Comparison of ENCODE assay signal across 19 mouse cellular contexts in the genomic region with DNA sequence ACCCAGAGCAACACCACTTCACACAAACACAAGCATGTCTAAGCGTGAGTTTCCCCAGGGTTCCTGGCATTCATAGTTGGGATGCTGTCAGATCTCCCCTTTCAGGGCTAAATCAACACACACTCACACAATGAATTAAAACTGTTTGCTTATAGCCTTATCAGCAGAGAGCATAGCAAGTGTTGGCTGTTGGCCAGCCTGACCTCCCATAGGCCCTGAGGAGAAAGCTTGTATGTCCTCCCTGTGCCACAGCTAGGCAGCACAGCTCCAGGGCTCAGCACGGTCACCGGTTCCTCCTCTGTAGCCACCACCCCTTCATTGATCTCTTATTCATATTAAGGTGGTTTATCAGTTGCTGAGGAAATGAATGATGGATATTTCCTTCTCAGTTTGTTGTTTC. TPM values are rescaled to one million over a fixed set of nuclear protein-coding genes. Genes with fewer than 3 reads are reported as not detected.
DNase-seq lines count a peak whose midpoint lies in the region; ATAC-seq and TF ChIP-seq lines count a peak whose summit lies in the region.
"Had no signal": no experiment of that assay in that cellular context is flagged by ENCODE, and none has a peak within 500 bp of the region (broad histone marks: within the 10 kb centered on the region; RNA-seq: fewer than 3 reads in every experiment).

No protein-coding gene starts in this region.

- DNase-seq in heart, adult 11 months, result no peak
- DNase-seq in urinary bladder, adult 18-20 months (ENCODE audit: low spot score in 2 of 2), result peak; percentile 38 to 48
- DNase-seq in urinary bladder, postnatal 10 days (ENCODE audit: low spot score), result no peak
- DNase-seq in stomach, postnatal 0 days (ENCODE audit: low spot score), result peak; percentile 86
- no peak for DNase-seq in layer of hippocampus, adult 9-11 months
- no peak for DNase-seq in left cerebral cortex, postnatal 14 days (ENCODE audit: low spot score in 2 of 2)
- DNase-seq: cerebellum, adult 8-10 months; kidney, adult 8-10 months; thymus, postnatal 14 days had no signal

- H3K36me3 ChIP-seq in heart, embryonic 16.5 days (ENCODE audit: control insufficient read depth, insufficient read depth), result no peaks in the 10 kb centered on the region
- H3K36me3 ChIP-seq in intestine, postnatal 0 days (ENCODE audit: control insufficient read depth, insufficient read depth), result no peaks in the 10 kb centered on the region
- H3K36me3 ChIP-seq in stomach, postnatal 0 days (ENCODE audit: control insufficient read depth, insufficient read depth, low read length), result no peaks in the 10 kb centered on the region
- H3K36me3 ChIP-seq: embryonic facial prominence, embryonic 13.5 days; hindbrain, embryonic 13.5 days had no signal

- H3K9me3 ChIP-seq in heart, embryonic 16.5 days (replicated peaks; ENCODE audit: control insufficient read depth, low read length), result no peaks in the 10 kb centered on the region
- no peaks in the 10 kb centered on the region for H3K9me3 ChIP-seq in intestine, postnatal 0 days (ENCODE audit: control insufficient read depth)
- no peaks in the 10 kb centered on the region for H3K9me3 ChIP-seq in stomach, postnatal 0 days (ENCODE audit: control insufficient read depth, low read length)
- H3K9me3 ChIP-seq: embryonic facial prominence, embryonic 13.5 days; hindbrain, embryonic 13.5 days had no signal

- peaks cover 13% of the 10 kb centered on the region for H3K4me1 ChIP-seq in heart, embryonic 16.5 days (ENCODE audit: control insufficient read depth, insufficient read depth, low read length)
- no peaks in the 10 kb centered on the region for H3K4me1 ChIP-seq in intestine, postnatal 0 days (replicated peaks; ENCODE audit: control insufficient read depth, insufficient read depth, low read length)
- H3K4me1 ChIP-seq in stomach, postnatal 0 days (replicated peaks; ENCODE audit: control insufficient read depth, insufficient read depth), result no peaks in the 10 kb centered on the region
- H3K4me1 ChIP-seq: embryonic facial prominence, embryonic 13.5 days; hindbrain, embryonic 13.5 days had no signal

- WGBS in heart, embryonic 16.5 days, result 24% methylated on average over 3 of the region's 3 CpGs
- WGBS in intestine, postnatal 0 days, result 33% methylated on average over 3 of the region's 3 CpGs
- 47% methylated on average over 3 of the region's 3 CpGs for WGBS in stomach, postnatal 0 days

- H3K4me2 ChIP-seq in heart, embryonic 16.5 days (ENCODE audit: low read depth, low read length), result no peak overlapping the region
- no peak overlapping the region for H3K4me2 ChIP-seq in intestine, postnatal 0 days (replicated peaks; ENCODE audit: low read depth)
- H3K4me2 ChIP-seq in stomach, postnatal 0 days (replicated peaks; ENCODE audit: low read depth), result no peak overlapping the region
- H3K4me2 ChIP-seq: embryonic facial prominence, embryonic 13.5 days; hindbrain, embryonic 13.5 days had no signal

- H3K9ac ChIP-seq in heart, embryonic 16.5 days (ENCODE audit: low read length), result no peak overlapping the region
- H3K9ac ChIP-seq in intestine, postnatal 0 days (ENCODE audit: low read depth, low read length), result no peak overlapping the region
- H3K9ac ChIP-seq in stomach, postnatal 0 days (ENCODE audit: low read length), result no peak overlapping the region
- H3K9ac ChIP-seq: embryonic facial prominence, embryonic 13.5 days; hindbrain, embryonic 13.5 days had no signal

- TF ChIP-seq EP300 in stomach, postnatal 0 days (optimal IDR thresholded peaks at IDR 0.05), result no peak

- no peak overlapping the region for H3K4me3 ChIP-seq in heart, embryonic 16.5 days (ENCODE audit: low read length)
- H3K4me3 ChIP-seq in intestine, postnatal 0 days (ENCODE audit: low read depth, low read length), result no peak overlapping the region
- H3K4me3 ChIP-seq in stomach, postnatal 0 days (ENCODE audit: low read depth, low read length), result no peak overlapping the region
- H3K4me3 ChIP-seq: embryonic facial prominence, embryonic 13.5 days; hindbrain, embryonic 13.5 days; layer of hippocampus, adult 2 months had no signal

- peak; percentile 85 for ATAC-seq in heart, embryonic 16.5 days (replicated peaks; ENCODE audit: extremely low read depth, insufficient read depth, low FRiP score)
- ATAC-seq in intestine, postnatal 0 days, result 0 out of 2 replicates have a peak, but pooled peaks have one; percentile 19
- peak; percentile 90 for ATAC-seq in stomach, postnatal 0 days (ENCODE audit: low FRiP score, low TSS enrichment)
- ATAC-seq: forebrain, embryonic 14.5 days had no signal

- no peaks in the 10 kb centered on the region for H3K27me3 ChIP-seq in heart, embryonic 16.5 days (ENCODE audit: control insufficient read depth, insufficient read depth, low read length)
- H3K27me3 ChIP-seq in intestine, postnatal 0 days (replicated peaks; ENCODE audit: control insufficient read depth, insufficient read depth, low read length), result no peaks in the 10 kb centered on the region
- no peaks in the 10 kb centered on the region for H3K27me3 ChIP-seq in stomach, postnatal 0 days (ENCODE audit: control insufficient read depth, insufficient read depth, low read length)
- H3K27me3 ChIP-seq: embryonic facial prominence, embryonic 13.5 days had no signal

- TF ChIP-seq CTCF in intestine, postnatal 0 days (IDR thresholded peaks at IDR 0.05; ENCODE audit: low read depth), result no peak
- no peak for TF ChIP-seq CTCF in stomach, postnatal 0 days (IDR thresholded peaks at IDR 0.05; ENCODE audit: low read depth)

- peak overlapping the region; percentile 48 for H3K27ac ChIP-seq in heart, embryonic 16.5 days (ENCODE audit: low read length)
- no peak overlapping the region for H3K27ac ChIP-seq in intestine, postnatal 0 days (ENCODE audit: low read depth, low read length)
- no peak overlapping the region for H3K27ac ChIP-seq in stomach, postnatal 0 days (replicated peaks)
- H3K27ac ChIP-seq: embryonic facial prominence, embryonic 13.5 days; hindbrain, embryonic 13.5 days; layer of hippocampus, adult 2 months; macrophage had no signal

- intact Hi-C loops in left cerebral cortex, postnatal 14 days (cut with DNase I), result no loop called here

RNA-seq across cellular contexts. Expression of a gene that starts 7.9 kb away (rescaled TPM):
- 0.24 TPM in 1 of 2 replicates, not detected in the other for polyA plus RNA-seq in heart, embryonic 16.5 days (2015; fragmentation: Nextera tagmentation; extraction: Ambion mirVana)
- polyA plus RNA-seq in intestine, postnatal 0 days (2015; fragmentation: Nextera tagmentation; extraction: Ambion mirVana), result 0.42 TPM in 1 of 2 replicates, not detected in the other
- 0.17 TPM in 1 of 2 replicates, not detected in the other for polyA plus RNA-seq in stomach, postnatal 0 days (2015; fragmentation: Nextera tagmentation; extraction: Ambion mirVana)
- total RNA-seq in left cerebral cortex, postnatal 14 days (2021), result not detected
- total RNA-seq: adrenal gland, adult 18-20 months; gastrocnemius, adult 18-20 months; layer of hippocampus, adult 2 months; left cerebral cortex, postnatal 25 days had no signal
- polyA plus RNA-seq: embryonic facial prominence, embryonic 13.5 days; forebrain, embryonic 14.5 days; hindbrain, embryonic 13.5 days; macrophage had no signal

RNA-seq across cellular contexts. Expression of a gene that starts 10.4 kb away (rescaled TPM):
- 6.0 and 6.5 TPM in 2 replicates for polyA plus RNA-seq in heart, embryonic 16.5 days (2015; fragmentation: Nextera tagmentation; extraction: Ambion mirVana)
- polyA plus RNA-seq in intestine, postnatal 0 days (2015; fragmentation: Nextera tagmentation; extraction: Ambion mirVana), result 0.29 and 0.31 TPM in 2 replicates
- 0.40 and 0.44 TPM in 2 replicates for polyA plus RNA-seq in stomach, postnatal 0 days (2015; fragmentation: Nextera tagmentation; extraction: Ambion mirVana)
- 1 to 10 TPM in 1 of 2 experiments, under 1 TPM in 1; 0.63 to 1.4 TPM for total RNA-seq in left cerebral cortex, postnatal 14 days (2021)

RNA-seq across cellular contexts. Expression of a gene that starts 12.2 kb away (rescaled TPM):
- polyA plus RNA-seq in heart, embryonic 16.5 days (2015; fragmentation: Nextera tagmentation; extraction: Ambion mirVana), result 0.95 and 1.2 TPM in 2 replicates
- 1.0 and 1.1 TPM in 2 replicates for polyA plus RNA-seq in intestine, postnatal 0 days (2015; fragmentation: Nextera tagmentation; extraction: Ambion mirVana)
- polyA plus RNA-seq in stomach, postnatal 0 days (2015; fragmentation: Nextera tagmentation; extraction: Ambion mirVana), result 0.96 and 1.2 TPM in 2 replicates
- total RNA-seq in left cerebral cortex, postnatal 14 days (2021), result 1 to 10 TPM; 3.9 to 4.0 TPM

RNA-seq across cellular contexts. Expression of a gene that starts 13.9 kb away (rescaled TPM):
- 5.9 and 6.4 TPM in 2 replicates for polyA plus RNA-seq in heart, embryonic 16.5 days (2015; fragmentation: Nextera tagmentation; extraction: Ambion mirVana)
- polyA plus RNA-seq in intestine, postnatal 0 days (2015; fragmentation: Nextera tagmentation; extraction: Ambion mirVana), result 3.1 and 3.3 TPM in 2 replicates
- polyA plus RNA-seq in stomach, postnatal 0 days (2015; fragmentation: Nextera tagmentation; extraction: Ambion mirVana), result 2.7 and 3.0 TPM in 2 replicates
- total RNA-seq in left cerebral cortex, postnatal 14 days (2021), result 10 to 100 TPM; 18.5 to 21.1 TPM

RNA-seq across cellular contexts. Expression of a gene that starts 31.5 kb away (rescaled TPM):
- polyA plus RNA-seq in heart, embryonic 16.5 days (2015; fragmentation: Nextera tagmentation; extraction: Ambion mirVana), result 1.5 and 2.7 TPM in 2 replicates
- 0.30 and 0.39 TPM in 2 replicates for polyA plus RNA-seq in intestine, postnatal 0 days (2015; fragmentation: Nextera tagmentation; extraction: Ambion mirVana)
- polyA plus RNA-seq in stomach, postnatal 0 days (2015; fragmentation: Nextera tagmentation; extraction: Ambion mirVana), result 0.96 and 1.3 TPM in 2 replicates
- total RNA-seq in left cerebral cortex, postnatal 14 days (2021), result 1 to 10 TPM; 3.5 to 3.8 TPM

Comparison
In these comparisons a context has a peak if more than half of its experiments do, and no peak if none do; other contexts are left out.
1. DNase-seq: peak in urinary bladder, adult 18-20 months (2 of 2) and stomach, postnatal 0 days (single experiment); none in heart, adult 11 months (single experiment), urinary bladder, postnatal 10 days (single experiment), layer of hippocampus, adult 9-11 months (single experiment) and left cerebral cortex, postnatal 14 days (0 of 2).
2. ATAC-seq: peak in every context shown above with its lines; median percentile 90 in stomach, postnatal 0 days; 85 in heart, embryonic 16.5 days; 19 in intestine, postnatal 0 days.